Mouse (Mus musculus): Measurements from ENCODE around the gene F2.

The F2 gene

GRCm38 (mm10) chr2:91655388-91655787 lies 19.2 kb upstream of the F2 start:
- Histone ChIP-seq H3K27me3 (ENCODE audit: control insufficient read depth, insufficient read depth, low read length, poor library complexity, severe bottlenecking) (no peaks in the 10 kb centered on the region), H3K36me3 (ENCODE audit: control insufficient read depth, insufficient read depth, low read length, poor library complexity, severe bottlenecking) (peaks cover 5% of the 10 kb centered on the region)
- no peak for DNase-seq (ENCODE audit: low read depth, low spot score)

DNA sequence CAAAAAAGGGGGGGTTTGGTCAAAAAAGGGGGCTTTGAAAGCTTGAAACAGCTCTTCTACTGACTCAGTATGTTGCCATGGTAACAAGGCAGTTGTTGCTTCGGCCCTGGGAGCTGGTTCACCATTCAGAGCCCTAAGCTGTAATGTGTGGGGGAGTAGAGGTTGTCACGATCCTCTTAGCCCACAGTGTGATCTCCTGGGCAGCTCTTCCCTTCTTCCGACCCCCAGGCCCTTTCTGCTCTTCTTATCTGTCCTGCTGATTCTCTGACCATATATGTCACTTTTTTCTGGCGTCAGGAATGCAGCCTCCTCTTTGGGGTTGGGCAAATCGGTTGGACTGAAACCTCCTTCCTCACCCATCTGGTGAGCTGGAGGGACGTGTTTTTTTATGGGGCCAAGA lies 16.6 kb upstream of the F2 start:
- peaks cover 3% of the 10 kb centered on the region for H3K36me3 ChIP-seq (ENCODE audit: control insufficient read depth, insufficient read depth, low read length, poor library complexity, severe bottlenecking)
- no peak for DNase-seq (ENCODE audit: low read depth, low spot score)
- H3K27me3 ChIP-seq (ENCODE audit: control insufficient read depth, insufficient read depth, low read length, poor library complexity, severe bottlenecking): no peaks in the 10 kb centered on the region

DNA sequence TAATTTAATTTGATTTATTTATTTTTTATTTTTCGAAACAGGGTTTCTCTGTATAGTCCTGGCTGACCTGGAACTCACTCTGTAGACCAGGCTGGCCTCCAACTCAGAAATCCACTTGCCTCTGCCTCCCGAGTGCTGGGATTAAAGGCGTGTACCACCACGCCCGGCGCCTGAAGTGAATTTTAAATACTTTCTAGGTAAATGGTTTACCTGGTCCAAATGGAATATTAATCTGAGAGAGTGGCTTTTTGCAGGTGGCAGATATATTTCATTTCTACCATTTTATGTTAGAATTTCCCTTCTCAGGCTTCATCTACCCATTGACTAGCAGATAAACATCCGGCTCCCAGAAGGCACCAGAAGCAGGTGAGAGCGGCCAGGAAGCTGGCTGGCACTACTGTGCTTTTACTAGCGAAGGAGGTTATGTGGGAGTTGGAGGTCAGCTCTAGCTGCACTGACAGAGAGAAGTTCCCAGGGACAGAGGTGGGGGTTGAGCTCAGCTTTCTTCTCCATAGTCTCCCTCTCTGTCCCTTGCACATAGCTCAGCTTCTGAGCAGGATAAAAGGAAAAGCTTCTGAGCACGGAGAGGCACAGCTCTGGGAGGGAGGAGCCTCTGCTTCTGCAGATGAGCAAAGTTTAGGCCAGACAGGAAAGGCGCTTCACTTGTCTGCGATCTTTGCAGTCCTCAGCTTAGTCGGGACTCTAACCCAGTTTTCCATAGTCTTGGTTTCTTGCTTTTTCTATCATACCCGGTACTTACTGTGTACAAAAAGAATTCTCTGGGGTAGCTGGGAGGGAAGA lies 15.4 kb upstream of the F2 start:
- no peaks in the 10 kb centered on the region for H3K27me3 ChIP-seq (ENCODE audit: control insufficient read depth, insufficient read depth, low read length, poor library complexity, severe bottlenecking)
- DNase-seq (ENCODE audit: low read depth, low spot score): no peak

GRCm38 (mm10) chr2:91650360-91650995 lies 14.3 kb upstream of the F2 start:
- no peak for DNase-seq (ENCODE audit: low read depth, low spot score)
- no peaks in the 10 kb centered on the region for H3K27me3 ChIP-seq (ENCODE audit: control insufficient read depth, insufficient read depth, low read length, poor library complexity, severe bottlenecking)
- H3K36me3 ChIP-seq (ENCODE audit: control insufficient read depth, insufficient read depth, low read length, poor library complexity, severe bottlenecking): peaks cover 3% of the 10 kb centered on the region; the same call in 1 of the 2 replicates

More for the DNA sequence above, 15.4 kb upstream of the F2 start:
- H3K36me3 ChIP-seq (ENCODE audit: control insufficient read depth, insufficient read depth, low read length, poor library complexity, severe bottlenecking): peaks cover 3% of the 10 kb centered on the region

- DNase-seq (ENCODE audit: low read depth, low spot score): peak; percentile 98
- H3K27me3 ChIP-seq (ENCODE audit: control insufficient read depth, insufficient read depth, low read length, poor library complexity, severe bottlenecking): no peaks in the 10 kb centered on the region
- H3K36me3 ChIP-seq (ENCODE audit: control insufficient read depth, insufficient read depth, low read length, poor library complexity, severe bottlenecking): peaks cover 2% of the 10 kb centered on the region
Measured at GRCm38 (mm10) chr2:91649553-91650359, 13.5 kb upstream of the F2 start, which contains the start of the genes Zfp408 and Arhgap1. Zfp408 (minus strand) TSS chr2:91649791. Arhgap1 (plus strand) TSS chr2:91649860.

- no peaks in the 10 kb centered on the region for H3K27me3 ChIP-seq (ENCODE audit: control insufficient read depth, insufficient read depth, low read length, poor library complexity, severe bottlenecking)
- no peak for DNase-seq (ENCODE audit: low read depth, low spot score)
Measured at GRCm38 (mm10) chr2:91649152-91649551, 12.9 kb upstream of the F2 start.

GRCm38 (mm10) chr2:91646733-91647132 lies 10.5 kb upstream of the F2 start:
- peaks cover 3% of the 10 kb centered on the region for H3K36me3 ChIP-seq (ENCODE audit: control insufficient read depth, insufficient read depth, low read length, poor library complexity, severe bottlenecking)
- H3K27me3 ChIP-seq (ENCODE audit: control insufficient read depth, insufficient read depth, low read length, poor library complexity, severe bottlenecking): no peaks in the 10 kb centered on the region
- peak; percentile 85 for DNase-seq (ENCODE audit: low read depth, low spot score)

More at GRCm38 (mm10) chr2:91649152-91649551, 12.9 kb upstream of the F2 start:
- H3K36me3 ChIP-seq (ENCODE audit: control insufficient read depth, insufficient read depth, low read length, poor library complexity, severe bottlenecking): no peaks in the 10 kb centered on the region; the same call in none of the 2 replicates

DNA sequence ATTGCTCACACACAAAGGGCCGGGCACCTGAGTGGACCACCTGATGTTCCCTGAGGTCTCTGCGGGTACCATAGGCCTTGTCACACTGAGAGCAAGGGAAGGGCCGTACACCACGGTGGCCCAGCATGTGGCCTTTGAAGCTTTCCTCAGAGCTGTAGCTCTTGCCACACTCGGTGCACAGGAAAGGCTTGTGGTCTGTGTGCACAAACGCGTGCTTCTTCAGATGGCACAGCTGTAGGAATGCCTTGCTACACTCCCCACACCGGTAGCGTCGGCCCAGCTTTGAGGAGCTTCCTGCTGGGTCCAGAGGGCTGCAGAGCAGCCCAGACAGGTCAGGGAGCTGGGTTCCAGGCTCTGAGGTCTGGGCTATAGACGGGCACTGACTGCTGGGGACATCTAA lies 9.6 kb upstream of the F2 start:
- Histone ChIP-seq H3K27me3 (ENCODE audit: control insufficient read depth, insufficient read depth, low read length, poor library complexity, severe bottlenecking) (no peaks in the 10 kb centered on the region), H3K36me3 (ENCODE audit: control insufficient read depth, insufficient read depth, low read length, poor library complexity, severe bottlenecking) (peaks cover 3% of the 10 kb centered on the region)
- no peak for DNase-seq (ENCODE audit: low read depth, low spot score)

GRCm38 (mm10) chr2:91645354-91645753 lies 9.1 kb upstream of the F2 start:
- DNase-seq (ENCODE audit: low read depth, low spot score): no peak
- Histone ChIP-seq H3K27me3 (ENCODE audit: control insufficient read depth, insufficient read depth, low read length, poor library complexity, severe bottlenecking) (no peaks in the 10 kb centered on the region), H3K36me3 (ENCODE audit: control insufficient read depth, insufficient read depth, low read length, poor library complexity, severe bottlenecking) (peaks cover 3% of the 10 kb centered on the region)

DNA sequence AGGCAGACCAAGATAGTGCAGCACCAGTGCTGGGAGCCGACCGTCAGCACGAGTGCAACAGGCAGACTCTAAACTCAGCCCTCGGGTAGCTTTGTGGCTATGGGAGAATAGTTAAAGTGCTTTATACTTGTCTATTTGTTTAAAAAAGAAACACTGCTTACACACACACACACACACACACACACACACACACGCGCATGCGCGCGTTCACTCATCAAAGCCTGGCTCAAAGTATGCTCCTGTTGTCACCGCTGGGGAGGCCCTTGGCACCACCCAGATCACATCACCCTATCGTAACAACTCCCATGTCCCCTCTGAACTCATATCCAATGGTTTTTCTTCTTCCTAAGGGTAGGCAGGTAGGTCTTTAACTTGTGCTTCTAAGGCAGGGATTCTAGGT lies 7.8 kb upstream of the F2 start:
- Histone ChIP-seq H3K36me3 (ENCODE audit: control insufficient read depth, insufficient read depth, low read length, poor library complexity, severe bottlenecking) (peaks cover 3% of the 10 kb centered on the region), H3K27me3 (ENCODE audit: control insufficient read depth, insufficient read depth, low read length, poor library complexity, severe bottlenecking) (no peaks in the 10 kb centered on the region)
- no peak for DNase-seq (ENCODE audit: low read depth, low spot score)

- peaks cover 3% of the 10 kb centered on the region for H3K36me3 ChIP-seq (ENCODE audit: control insufficient read depth, insufficient read depth, low read length, poor library complexity, severe bottlenecking)
- DNase-seq (ENCODE audit: low read depth, low spot score): no peak
- H3K27me3 ChIP-seq (ENCODE audit: control insufficient read depth, insufficient read depth, low read length, poor library complexity, severe bottlenecking): no peaks in the 10 kb centered on the region
Measured at GRCm38 (mm10) chr2:91642825-91643415, 6.7 kb upstream of the F2 start.

DNA sequence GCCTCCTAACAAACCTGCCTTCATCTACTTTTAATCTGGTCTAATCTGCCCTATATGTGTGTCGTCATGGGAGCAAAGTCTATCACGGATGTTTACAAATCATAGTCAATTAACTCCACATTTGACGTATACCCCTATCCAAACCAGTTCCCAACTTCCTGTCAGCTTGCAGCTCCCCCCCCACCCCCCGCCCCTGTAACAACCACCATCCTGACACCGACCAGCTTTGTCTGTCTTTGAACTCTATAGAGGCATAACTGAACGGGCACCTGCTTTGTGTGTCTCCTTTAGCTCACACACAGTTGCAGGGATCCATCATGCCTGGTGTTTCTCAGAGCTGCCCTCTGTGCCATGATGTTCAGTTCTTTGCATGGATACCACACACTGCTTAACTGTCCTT lies 2.7 kb upstream of the F2 start:
- no peak for DNase-seq (ENCODE audit: low read depth, low spot score)
- H3K36me3 ChIP-seq (ENCODE audit: control insufficient read depth, insufficient read depth, low read length, poor library complexity, severe bottlenecking): 0 out of 2 replicates have a peak, but pooled peaks cover 3% of the 10 kb centered on the region
- no peaks in the 10 kb centered on the region for H3K27me3 ChIP-seq (ENCODE audit: control insufficient read depth, insufficient read depth, low read length, poor library complexity, severe bottlenecking)

DNA sequence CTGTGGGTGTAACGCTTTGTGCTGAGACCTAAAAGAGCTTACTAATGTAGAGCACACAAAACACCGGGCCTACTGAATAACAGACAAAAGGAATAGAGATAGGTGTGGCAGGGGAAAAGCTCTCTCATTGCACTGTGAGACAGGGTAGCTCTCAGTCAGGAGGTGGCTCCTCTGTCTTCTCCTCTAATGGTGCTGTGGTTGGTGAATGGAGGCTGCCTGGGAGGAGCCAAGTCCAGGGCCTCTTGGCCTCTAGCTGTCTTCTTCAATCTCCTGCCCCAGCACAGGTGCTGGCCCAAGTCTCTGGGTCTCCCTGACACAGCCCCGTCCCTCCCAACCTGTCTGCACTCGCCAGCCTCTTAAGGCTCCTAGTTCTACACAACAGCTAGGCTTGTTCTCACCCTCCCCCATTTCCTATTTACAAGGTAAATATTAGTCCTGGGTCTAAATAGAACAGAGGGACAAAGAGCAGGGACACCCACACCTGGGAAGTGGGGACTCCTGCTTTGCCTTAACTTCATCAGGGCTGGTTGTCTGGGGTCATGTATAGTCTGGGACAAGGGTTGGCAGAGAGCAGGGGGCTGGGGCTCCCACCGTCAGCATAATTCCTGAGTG lies 619 bp upstream of the F2 start:
- H3K27me3 ChIP-seq (ENCODE audit: control insufficient read depth, insufficient read depth, low read length, poor library complexity, severe bottlenecking): no peaks in the 10 kb centered on the region
- H3K36me3 ChIP-seq (ENCODE audit: control insufficient read depth, insufficient read depth, low read length, poor library complexity, severe bottlenecking): no peaks in the 10 kb centered on the region
- DNase-seq (ENCODE audit: low read depth, low spot score): no peak

- no peak for DNase-seq (ENCODE audit: low read depth, low spot score)
- H3K27me3 ChIP-seq (ENCODE audit: control insufficient read depth, insufficient read depth, low read length, poor library complexity, severe bottlenecking): no peaks in the 10 kb centered on the region
- no peaks in the 10 kb centered on the region for H3K36me3 ChIP-seq (ENCODE audit: control insufficient read depth, insufficient read depth, low read length, poor library complexity, severe bottlenecking)
Measured at GRCm38 (mm10) chr2:91635486-91635885, 728 bp downstream of the F2 start.

All from splenic B cell, adult 2 months (primary cell).